Mouse (Mus musculus) heart, adult 18-20 months (tissue): Measurements from ENCODE around the gene Cntnap2. TPM values are rescaled to one million over a fixed set of nuclear protein-coding genes. Genes with fewer than 3 reads are reported as not detected.

Source experiments
- DNase-seq, 2 experiments: peaks; one replicate each; pipeline ENCODE4 v3.0.0; 2021 to 2022; ENCODE audit warnings: mixed read lengths in 1 of 2
- long read RNA-seq, 2 experiments: library from polyadenylated mRNA; stranded (forward); transcript quantifications; one replicate each; pipeline ENCODE4 v2.0.0; 2021
- total RNA-seq, 2 experiments: library from RNA; stranded (reverse); gene quantifications; 2 replicates each; pipeline ENCODE4 v1.2.3; 2021

Cntnap2 gene
- total RNA-seq = under 1 TPM in 1 of 2 experiments, not detected in 1; 0.23 TPM
- long read RNA-seq, experiment 1, partial matches to known transcripts = 0 of 5 reads
- long read RNA-seq, experiment 1, other reads (novel, unspliced or antisense) = 5 of 5 reads
- long read RNA-seq, experiment 2, partial matches to known transcripts = 0 of 5 reads
- long read RNA-seq, experiment 2, other reads (novel, unspliced or antisense) = 5 of 5 reads

GRCm38 (mm10) chr6:45059091-45059490, at the start of gene Cntnap2:
Gene Cntnap2, plus strand, starts transcription at chr6:45059357.
- peak in 1 of 2 experiments; percentile 12 for DNase-seq

- DNase-seq = peak in 1 of 2 experiments; percentile 11
Measured at GRCm38 (mm10) chr6:45026011-45026682, 33.0 kb upstream of the Cntnap2 start.

GRCm38 (mm10) chr6:45039454-45039853, 19.7 kb upstream of the Cntnap2 start:
- no peak for DNase-seq

GRCm38 (mm10) chr6:45059556-45060471, 657 bp downstream of the Cntnap2 start:
- DNase-seq = no peak

- DNase-seq = no peak
Measured at GRCm38 (mm10) chr6:45062214-45062997, 3.2 kb downstream of the Cntnap2 start.

- DNase-seq = no peak
Measured at GRCm38 (mm10) chr6:45088304-45088703, 29.1 kb downstream of the Cntnap2 start.

- DNase-seq = no peak
Measured at GRCm38 (mm10) chr6:45113613-45114012, 54.5 kb downstream of the Cntnap2 start.

- DNase-seq = no peak
Measured at GRCm38 (mm10) chr6:45144882-45145281, 85.7 kb downstream of the Cntnap2 start.

- no peak for DNase-seq
Measured at GRCm38 (mm10) chr6:45205039-45205438, 145.9 kb downstream of the Cntnap2 start.

GRCm38 (mm10) chr6:45214330-45214729, 155.2 kb downstream of the Cntnap2 start:
- no peak for DNase-seq

- DNase-seq = no peak
Measured at GRCm38 (mm10) chr6:45229002-45229401, 169.8 kb downstream of the Cntnap2 start.

- no peak for DNase-seq
Measured at GRCm38 (mm10) chr6:45232571-45232970, 173.4 kb downstream of the Cntnap2 start.

GRCm38 (mm10) chr6:45236531-45236930, 177.4 kb downstream of the Cntnap2 start:
- no peak for DNase-seq

- DNase-seq = no peak
Measured at GRCm38 (mm10) chr6:45238117-45238516, 179.0 kb downstream of the Cntnap2 start.

- DNase-seq = no peak
Measured at GRCm38 (mm10) chr6:45241218-45241617, 182.1 kb downstream of the Cntnap2 start.

GRCm38 (mm10) chr6:45244680-45245079, 185.5 kb downstream of the Cntnap2 start:
- no peak for DNase-seq

- no peak for DNase-seq
Measured at GRCm38 (mm10) chr6:45258047-45258446, 198.9 kb downstream of the Cntnap2 start.

GRCm38 (mm10) chr6:45271537-45271936, 212.4 kb downstream of the Cntnap2 start:
- no peak for DNase-seq

GRCm38 (mm10) chr6:45273259-45273775, 214.2 kb downstream of the Cntnap2 start:
- DNase-seq = no peak

GRCm38 (mm10) chr6:45290154-45290553, 231.0 kb downstream of the Cntnap2 start:
- no peak for DNase-seq

GRCm38 (mm10) chr6:45317455-45317854, 258.3 kb downstream of the Cntnap2 start:
- DNase-seq = no peak

- peak in 1 of 2 experiments; percentile 55 for DNase-seq
Measured at GRCm38 (mm10) chr6:45323505-45323904, 264.3 kb downstream of the Cntnap2 start.
